Mouse (Mus musculus) cerebellum, adult 2 months (tissue): ENCODE measurements at regions not wholly inside any gene's neighbourhood (a gene's known extent, or its start where the extent isn't known, plus 50 kb on each side); places are given as distances from the start of the nearest gene placed in this dataset.

Experiments used
- CTCF ChIP-seq: fragments of 200-500 bp; IDR thresholded peaks from 2 replicates; pipeline ENCODE4 v1.5.1; 2011; ENCODE audit warnings: low read depth, mild to moderate bottlenecking, control low read depth, low read length, moderate library complexity, borderline replicate concordance; ENCODE audit not compliant: insufficient read depth
- POLR2A ChIP-seq: fragments of 200-500 bp; IDR thresholded peaks from 2 replicates; pipeline ENCODE4 v1.6.1; 2011; ENCODE audit warnings: low read length, control low read depth, borderline replicate concordance; ENCODE audit not compliant: insufficient read depth

DNA sequence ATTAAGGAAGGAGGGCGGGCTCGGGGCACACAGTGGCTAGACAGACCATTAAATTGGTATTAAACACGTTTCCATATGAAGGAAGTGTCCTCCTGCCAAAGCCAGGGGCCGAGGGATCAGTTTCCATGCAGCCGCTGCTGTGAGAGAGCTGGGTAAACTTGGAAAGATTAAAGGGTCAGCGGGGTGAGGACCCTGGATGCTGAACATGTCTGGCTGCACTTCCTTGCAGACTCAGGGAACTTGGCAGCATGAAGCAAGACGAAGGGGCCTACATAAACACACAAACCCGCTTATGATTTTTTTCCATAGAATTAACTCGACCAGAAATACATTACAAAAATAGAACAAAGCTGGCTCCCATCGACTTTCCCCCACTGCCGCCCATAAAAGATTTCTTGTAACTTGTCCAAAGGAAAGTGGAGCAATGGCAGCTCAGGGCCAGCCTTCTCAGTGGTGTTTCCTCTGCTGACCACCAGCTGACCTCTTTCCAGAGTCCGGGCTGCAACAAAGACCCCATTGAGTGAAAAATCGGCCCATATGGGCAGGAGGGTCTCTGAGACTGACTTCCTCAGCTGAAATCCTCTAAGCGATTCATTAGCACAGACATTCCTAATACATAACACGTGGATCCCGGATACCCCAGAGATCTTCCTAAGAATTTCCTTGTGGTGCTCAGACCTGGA, 141.0 kb upstream of the Tmc3 start:
- no peak for TF ChIP-seq POLR2A
- no peak for TF ChIP-seq CTCF
